Mouse (Mus musculus) inflammation-experienced regulatory T-cells, adult 16 weeks (primary cell): ENCODE data around the gene Vsnl1. TPM values are rescaled to one million over a fixed set of nuclear protein-coding genes. Genes with fewer than 3 reads are reported as not detected.

ENCODE experiments used
- polyA plus RNA-seq: library from polyadenylated mRNA; unstranded; fragments of 100-300 nt; shearing (Covaris generic); gene quantifications from one replicate; pipeline ENCODE4 v1.2.1, GENCODE M21; 2017

Vsnl1 gene
- not detected for polyA plus RNA-seq

GRCm38 (mm10) chr12:11436497-11437265 lies at the start of gene Vsnl1:
Vsnl1 (minus strand) TSS chr12:11436613.

GRCm38 (mm10) chr12:11455549-11456194 lies 19.3 kb upstream of the Vsnl1 start, which contains the start of gene Rad51ap2:
Rad51ap2 (plus strand) TSS chr12:11456079.

Other genes starting within 250 kb of the Vsnl1 start
- not detected for gene Msgn1, start 227.6 kb downstream of the Vsnl1 start, polyA plus RNA-seq
- gene Gen1, start 170.8 kb downstream of the Vsnl1 start, polyA plus RNA-seq: 3.5 TPM
- gene Smc6, start 170.7 kb downstream of the Vsnl1 start, polyA plus RNA-seq: 202 TPM
- gene Rad51ap2, start 19.5 kb upstream of the Vsnl1 start, polyA plus RNA-seq: not detected